Mouse (Mus musculus): Measurements from ENCODE around the gene Mettl18. TPM values are rescaled to one million over a fixed set of nuclear protein-coding genes. Genes with fewer than 3 reads are reported as not detected.
"Not testable (repeated sequence)": the region's sequence is repeated elsewhere in the genome, so short reads cannot be mapped to it uniquely, and the experiment has no call there.

Gene Mettl18
- 5.2 and 5.5 TPM in 2 replicates for total RNA-seq (2021)
- long read RNA-seq, partial matches to known transcripts = 0 of 1 reads
- long read RNA-seq, other reads (novel, unspliced or antisense) = 0 of 1 reads

GRCm38 (mm10) chr1:163994721-163995608 is at the start of gene Mettl18, which contains the start of gene BC055324:
Mettl18 (plus strand) TSS chr1:163994889.
BC055324 (minus strand) TSS chr1:163994796.
- DNase-seq = peak; percentile 87

- DNase-seq = no peak
These were observed 41.3 kb upstream of the Mettl18 start for GRCm38 (mm10) chr1:163953396-163953795.

- DNase-seq = no peak
These were observed 36.7 kb upstream of the Mettl18 start for GRCm38 (mm10) chr1:163958036-163958435.

GRCm38 (mm10) chr1:163964008-163964689 is 30.5 kb upstream of the Mettl18 start:
- no peak for DNase-seq

GRCm38 (mm10) chr1:163974471-163974870 is 20.2 kb upstream of the Mettl18 start:
- DNase-seq = no peak

GRCm38 (mm10) chr1:163975088-163975487 is 19.6 kb upstream of the Mettl18 start:
- DNase-seq = no peak

GRCm38 (mm10) chr1:163976515-163976914 is 18.2 kb upstream of the Mettl18 start:
- DNase-seq = no peak

GRCm38 (mm10) chr1:163992371-163992770 is 2.3 kb upstream of the Mettl18 start:
- DNase-seq = no peak

- DNase-seq = no peak
These were observed 442 bp upstream of the Mettl18 start for GRCm38 (mm10) chr1:163994173-163994720.

GRCm38 (mm10) chr1:163995609-163995913 is 872 bp downstream of the Mettl18 start:
- no peak for DNase-seq

GRCm38 (mm10) chr1:164001831-164002452 is 7.3 kb downstream of the Mettl18 start:
- no peak for DNase-seq

- no peak for DNase-seq
These were observed 9.6 kb downstream of the Mettl18 start for GRCm38 (mm10) chr1:164004311-164004710.

- peak; percentile 40 for DNase-seq
These were observed 14.5 kb downstream of the Mettl18 start for GRCm38 (mm10) chr1:164009235-164009634.

- no peak for DNase-seq
These were observed 19.9 kb downstream of the Mettl18 start for GRCm38 (mm10) chr1:164014616-164015015.

- DNase-seq = no peak
These were observed 23.7 kb downstream of the Mettl18 start for GRCm38 (mm10) chr1:164018221-164018896.

- DNase-seq = no peak
These were observed 25.1 kb downstream of the Mettl18 start for GRCm38 (mm10) chr1:164019789-164020188.

- DNase-seq = not testable (repeated sequence)
These were observed 26.1 kb downstream of the Mettl18 start for GRCm38 (mm10) chr1:164020746-164021145.

- not testable (repeated sequence) for DNase-seq
These were observed 27.4 kb downstream of the Mettl18 start for GRCm38 (mm10) chr1:164022106-164022505.

- DNase-seq = no peak
These were observed 31.0 kb downstream of the Mettl18 start for GRCm38 (mm10) chr1:164025685-164026084.

- peak; percentile 5 for DNase-seq
These were observed 32.7 kb downstream of the Mettl18 start for GRCm38 (mm10) chr1:164027416-164027815.

- DNase-seq = no peak
These were observed 45.9 kb downstream of the Mettl18 start for GRCm38 (mm10) chr1:164040385-164041135.

Measured in adrenal gland, postnatal 25 days (tissue).